Mouse (Mus musculus) mouse embryonic stem cell (cell line): ENCODE data around the gene Lgi2.

Experiments
- in situ Hi-C, 2 experiments: fragments of 300-500 bp; cut with MboI; formaldehyde crosslinking; loops; 1 replicate in 1 of 2; 3 replicates in 1 of 2; pipeline ENCODE4 v1.14.3; 2019 to 2020; ENCODE audit warnings: low sequenced_read_pairs in 2 of 2, low pct_unique_long_range_greater_than_20kb in 1 of 2, mixed read lengths in 1 of 2; ENCODE audit not compliant: unreplicated experiment in 1 of 2

Gene Lgi2

GRCm38 (mm10) chr5:52565813-52566531 is at the start of gene Lgi2:
TSS of gene Lgi2 (minus strand) at chr5:52566462.
- in situ Hi-C loops = no loop called here

GRCm38 (mm10) chr5:52615421-52615820 is 49.2 kb upstream of the Lgi2 start:
- in situ Hi-C loops = no loop called here

DNA sequence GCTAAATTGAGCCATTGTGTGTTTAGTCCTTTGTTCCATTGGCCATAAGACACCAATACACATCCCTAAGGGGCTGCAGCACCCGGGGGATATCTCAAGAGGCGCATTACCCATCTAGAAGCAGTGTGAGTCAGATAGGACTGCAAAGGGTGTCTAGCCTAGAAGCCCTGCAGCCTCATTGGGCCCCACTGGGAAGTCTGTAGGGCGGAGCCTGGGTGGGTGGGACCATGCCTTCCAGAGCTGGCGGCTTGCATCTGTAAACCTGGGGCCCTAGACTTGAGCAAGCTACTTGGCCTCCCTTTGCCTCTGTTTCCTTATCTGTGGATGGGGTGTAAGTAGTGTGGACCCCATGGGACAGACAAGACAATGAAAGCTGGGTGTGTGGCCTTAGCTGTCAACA is 48.4 kb upstream of the Lgi2 start:
- in situ Hi-C loops = no loop called here

GRCm38 (mm10) chr5:52612776-52613175 is 46.5 kb upstream of the Lgi2 start:
- in situ Hi-C loops = no loop called here

- in situ Hi-C loops = no loop called here
Observed at GRCm38 (mm10) chr5:52611315-52611895, 45.1 kb upstream of the Lgi2 start.

DNA sequence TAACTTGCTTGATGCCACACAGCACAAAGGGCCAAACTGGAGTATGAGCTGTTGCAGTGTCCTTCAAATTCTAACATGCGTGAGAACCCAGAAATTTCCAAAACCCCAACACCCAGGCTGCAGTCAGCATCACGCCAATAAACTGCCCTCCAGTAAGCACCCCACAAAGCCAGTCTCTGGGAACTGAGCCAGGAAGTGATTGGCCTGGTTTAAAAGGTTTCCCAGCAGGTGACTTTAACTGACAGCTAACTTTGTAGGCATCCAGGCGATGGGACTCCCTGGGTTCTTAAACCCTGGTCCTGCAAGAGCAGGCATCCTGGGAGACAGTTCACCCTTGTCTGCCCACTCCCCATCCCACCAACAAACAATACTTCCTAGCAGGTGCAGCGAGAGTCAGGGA is 44.0 kb upstream of the Lgi2 start:
- in situ Hi-C loops = no loop called here

DNA sequence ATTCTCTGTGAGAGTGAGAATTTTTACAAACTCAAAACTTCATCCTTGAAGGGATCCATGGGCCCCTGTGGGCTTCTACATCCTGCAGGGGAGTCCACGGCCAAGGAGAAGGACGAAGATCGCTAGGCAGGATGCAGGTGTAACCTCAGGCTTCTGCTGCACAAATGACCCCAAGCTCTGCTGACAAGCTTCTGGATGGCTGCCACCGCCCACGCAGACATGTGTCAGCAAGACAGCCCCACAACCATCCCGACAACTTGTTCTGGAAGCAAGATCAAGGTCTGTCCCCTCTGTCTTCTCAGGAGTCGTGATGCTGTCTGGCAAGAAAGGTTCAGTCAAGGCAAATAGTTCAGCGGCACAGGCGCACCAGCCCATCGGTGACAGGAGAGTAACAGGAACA is 43.4 kb upstream of the Lgi2 start:
- in situ Hi-C loops = no loop called here

DNA sequence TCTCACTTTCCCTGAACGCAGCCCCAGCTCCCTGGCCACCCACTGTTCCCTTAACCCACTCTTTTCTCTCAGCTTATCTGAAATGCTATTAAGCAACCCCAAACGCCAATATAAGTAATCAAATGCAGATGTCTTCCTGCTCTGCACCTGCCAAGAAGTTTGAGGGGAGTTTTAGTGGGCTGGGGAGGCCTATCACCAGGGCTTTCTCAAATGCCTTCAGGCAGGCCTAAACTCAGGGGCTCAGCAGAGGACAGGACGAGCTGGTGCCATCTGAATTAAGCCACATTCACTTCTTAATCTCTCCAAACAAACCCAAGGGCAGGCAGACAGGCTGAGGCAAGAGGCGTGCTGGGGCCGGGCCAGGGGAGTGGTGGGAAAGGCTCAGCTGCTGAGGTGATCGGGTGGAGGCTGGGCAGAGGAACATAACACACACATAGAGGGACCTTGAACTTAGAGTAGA is 38.4 kb upstream of the Lgi2 start:
- in situ Hi-C loops = no loop called here

GRCm38 (mm10) chr5:52590612-52591011 is 24.4 kb upstream of the Lgi2 start:
- in situ Hi-C loops = no loop called here

- in situ Hi-C loops = no loop called here
Observed at GRCm38 (mm10) chr5:52588650-52589049, 22.4 kb upstream of the Lgi2 start.

- in situ Hi-C loops = no loop called here
Observed at GRCm38 (mm10) chr5:52587291-52587733, 21.1 kb upstream of the Lgi2 start.

- in situ Hi-C loops = no loop called here
Observed at GRCm38 (mm10) chr5:52572572-52572971, 6.3 kb upstream of the Lgi2 start.

GRCm38 (mm10) chr5:52570746-52571145 is 4.5 kb upstream of the Lgi2 start:
- in situ Hi-C loops = no loop called here

GRCm38 (mm10) chr5:52565214-52565812 is 949 bp downstream of the Lgi2 start:
- in situ Hi-C loops = no loop called here

- in situ Hi-C loops = no loop called here
Observed at GRCm38 (mm10) chr5:52564351-52564750, 1.9 kb downstream of the Lgi2 start.

DNA sequence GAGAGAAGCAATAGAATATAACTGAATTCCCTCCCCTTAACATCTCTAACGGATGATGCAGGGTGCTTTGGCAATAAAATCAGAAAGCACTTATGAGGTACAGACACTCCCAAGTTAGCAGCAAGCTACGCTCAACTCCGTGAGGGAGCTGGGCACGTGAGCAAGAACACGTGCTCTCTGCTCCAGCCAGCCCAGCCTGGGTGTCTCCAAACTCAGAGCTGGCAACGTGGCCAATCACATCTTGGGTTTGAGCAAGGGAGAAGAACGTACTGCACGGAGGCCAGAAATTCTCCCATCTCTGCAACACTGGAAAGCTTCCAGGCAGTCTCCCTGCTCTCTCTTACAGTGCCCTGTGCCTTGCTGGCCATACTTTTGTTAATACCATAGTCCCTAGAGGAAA is 6.0 kb downstream of the Lgi2 start:
- in situ Hi-C loops = no loop called here

DNA sequence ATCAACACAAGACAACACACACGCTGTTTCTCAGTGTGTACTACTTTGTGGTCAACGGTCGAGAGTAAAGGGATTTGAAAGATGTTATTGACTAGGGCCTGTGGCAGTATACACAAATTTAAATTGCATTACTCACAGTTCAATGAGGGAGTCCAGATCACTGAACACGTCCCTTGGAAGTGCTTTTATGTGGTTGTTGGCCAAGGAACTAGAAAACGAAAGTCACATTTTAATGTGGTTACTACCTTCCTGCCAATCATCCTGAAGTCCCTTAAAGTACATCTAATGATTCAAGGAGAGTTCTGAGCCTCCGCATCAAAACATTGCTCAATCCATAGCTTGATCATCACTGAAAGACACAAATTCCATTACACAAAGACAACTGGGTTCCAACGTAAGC is 10.7 kb downstream of the Lgi2 start:
- in situ Hi-C loops = no loop called here

- in situ Hi-C loops = no loop called here
Observed at GRCm38 (mm10) chr5:52551318-52551632, 15.0 kb downstream of the Lgi2 start.

- in situ Hi-C loops = no loop called here
Observed at GRCm38 (mm10) chr5:52550613-52551317, 15.5 kb downstream of the Lgi2 start.
